Mouse (Mus musculus): ENCODE measurements at regions not wholly inside any gene's neighbourhood (a gene's known extent, or its start where the extent isn't known, plus 50 kb on each side); places are given as distances from the start of the nearest gene placed in this dataset.

GRCm38 (mm10) chr19:27554841-27555240, 125.2 kb upstream of the Pum3 start:
- ATAC-seq (ENCODE audit: low read depth), result no peak
- Histone ChIP-seq H3K4me2 (ENCODE audit: low read depth, low read length) (no peak overlapping the region), H3K9me3 (replicated peaks; ENCODE audit: control insufficient read depth, low read length) (no peaks in the 10 kb centered on the region), H3K4me1 (ENCODE audit: control insufficient read depth, low read depth, low read length) (no peaks in the 10 kb centered on the region), H3K27me3 (ENCODE audit: control insufficient read depth, insufficient read depth, low read depth, low read length) (no peaks in the 10 kb centered on the region), H3K36me3 (ENCODE audit: control insufficient read depth, insufficient read depth) (no peaks in the 10 kb centered on the region), H3K27ac (ENCODE audit: low read length) (no peak overlapping the region), H3K9ac (ENCODE audit: low read depth, low read length) (no peak overlapping the region), H3K4me3 (ENCODE audit: low read depth, low read length) (no peak overlapping the region)
- WGBS (ENCODE audit: insufficient replicate concordance), result 86% methylated on average over 4 of the region's 4 CpGs

GRCm38 (mm10) chr19:27553266-27553665, 123.6 kb upstream of the Pum3 start:
- Histone ChIP-seq H3K27me3 (ENCODE audit: control insufficient read depth, insufficient read depth, low read depth, low read length) (no peaks in the 10 kb centered on the region), H3K9me3 (replicated peaks; ENCODE audit: control insufficient read depth, low read length) (no peaks in the 10 kb centered on the region), H3K36me3 (ENCODE audit: control insufficient read depth, insufficient read depth) (no peaks in the 10 kb centered on the region), H3K4me3 (ENCODE audit: low read depth, low read length) (no peak overlapping the region), H3K4me2 (ENCODE audit: low read depth, low read length) (no peak overlapping the region), H3K9ac (ENCODE audit: low read depth, low read length) (no peak overlapping the region), H3K27ac (ENCODE audit: low read length) (no peak overlapping the region), H3K4me1 (ENCODE audit: control insufficient read depth, low read depth, low read length) (no peaks in the 10 kb centered on the region)
- 71% methylated on average over 11 of the region's 11 CpGs for WGBS (ENCODE audit: insufficient replicate concordance)
- no peak for ATAC-seq (ENCODE audit: low read depth)

GRCm38 (mm10) chr19:27537746-27538145, 108.1 kb upstream of the Pum3 start:
- ATAC-seq (ENCODE audit: low read depth), result no peak
- no peak overlapping the region for H3K9ac ChIP-seq (ENCODE audit: low read depth, low read length)
- no peaks in the 10 kb centered on the region for H3K27me3 ChIP-seq (ENCODE audit: control insufficient read depth, insufficient read depth, low read depth, low read length)
- no peak overlapping the region for H3K4me3 ChIP-seq (ENCODE audit: low read depth, low read length)
- H3K27ac ChIP-seq (ENCODE audit: low read length), result no peak overlapping the region
- H3K36me3 ChIP-seq (ENCODE audit: control insufficient read depth, insufficient read depth), result no peaks in the 10 kb centered on the region
- H3K4me2 ChIP-seq (ENCODE audit: low read depth, low read length), result no peak overlapping the region
- no peaks in the 10 kb centered on the region for H3K4me1 ChIP-seq (ENCODE audit: control insufficient read depth, low read depth, low read length)
- H3K9me3 ChIP-seq (replicated peaks; ENCODE audit: control insufficient read depth, low read length), result no peaks in the 10 kb centered on the region
- WGBS (ENCODE audit: insufficient replicate concordance), result 64% methylated on average over 3 of the region's 3 CpGs

GRCm38 (mm10) chr19:27537066-27537465, 107.4 kb upstream of the Pum3 start:
- Histone ChIP-seq H3K36me3 (ENCODE audit: control insufficient read depth, insufficient read depth) (no peaks in the 10 kb centered on the region), H3K27ac (ENCODE audit: low read length) (no peak overlapping the region), H3K4me1 (ENCODE audit: control insufficient read depth, low read depth, low read length) (no peaks in the 10 kb centered on the region), H3K27me3 (ENCODE audit: control insufficient read depth, insufficient read depth, low read depth, low read length) (no peaks in the 10 kb centered on the region), H3K9me3 (replicated peaks; ENCODE audit: control insufficient read depth, low read length) (no peaks in the 10 kb centered on the region), H3K4me3 (ENCODE audit: low read depth, low read length) (no peak overlapping the region), H3K9ac (ENCODE audit: low read depth, low read length) (no peak overlapping the region), H3K4me2 (ENCODE audit: low read depth, low read length) (no peak overlapping the region)
- 58% methylated on average over 9 of the region's 9 CpGs for WGBS (ENCODE audit: insufficient replicate concordance)
- ATAC-seq (ENCODE audit: low read depth), result no peak

- H3K27ac ChIP-seq (ENCODE audit: low read length), result no peak overlapping the region
- H3K9me3 ChIP-seq (replicated peaks; ENCODE audit: control insufficient read depth, low read length), result no peaks in the 10 kb centered on the region
- H3K4me2 ChIP-seq (ENCODE audit: low read depth, low read length), result no peak overlapping the region
- no peaks in the 10 kb centered on the region for H3K27me3 ChIP-seq (ENCODE audit: control insufficient read depth, insufficient read depth, low read depth, low read length)
- H3K36me3 ChIP-seq (ENCODE audit: control insufficient read depth, insufficient read depth), result no peaks in the 10 kb centered on the region
- no peak for ATAC-seq (ENCODE audit: low read depth)
- H3K4me3 ChIP-seq (ENCODE audit: low read depth, low read length), result no peak overlapping the region
- no peaks in the 10 kb centered on the region for H3K4me1 ChIP-seq (ENCODE audit: control insufficient read depth, low read depth, low read length)
- H3K9ac ChIP-seq (ENCODE audit: low read depth, low read length), result no peak overlapping the region
- WGBS (ENCODE audit: insufficient replicate concordance), result 59% methylated on average over 6 of the region's 6 CpGs
These were observed 98.4 kb upstream of the Pum3 start for GRCm38 (mm10) chr19:27527940-27528558.

GRCm38 (mm10) chr19:27519326-27520061, 89.9 kb upstream of the Pum3 start:
- Histone ChIP-seq H3K4me2 (ENCODE audit: low read depth, low read length) (no peak overlapping the region), H3K9me3 (replicated peaks; ENCODE audit: control insufficient read depth, low read length) (no peaks in the 10 kb centered on the region), H3K9ac (ENCODE audit: low read depth, low read length) (no peak overlapping the region), H3K27me3 (ENCODE audit: control insufficient read depth, insufficient read depth, low read depth, low read length) (no peaks in the 10 kb centered on the region), H3K4me3 (ENCODE audit: low read depth, low read length) (no peak overlapping the region), H3K27ac (ENCODE audit: low read length) (no peak overlapping the region), H3K36me3 (ENCODE audit: control insufficient read depth, insufficient read depth) (no peaks in the 10 kb centered on the region), H3K4me1 (ENCODE audit: control insufficient read depth, low read depth, low read length) (no peaks in the 10 kb centered on the region)
- no peak for ATAC-seq (ENCODE audit: low read depth)
- WGBS (ENCODE audit: insufficient replicate concordance), result 56% methylated on average over 5 of the region's 5 CpGs

- H3K4me2 ChIP-seq (ENCODE audit: low read depth, low read length), result no peak overlapping the region
- no peak overlapping the region for H3K9ac ChIP-seq (ENCODE audit: low read depth, low read length)
- H3K27me3 ChIP-seq (ENCODE audit: control insufficient read depth, insufficient read depth, low read depth, low read length), result no peaks in the 10 kb centered on the region
- no peak for ATAC-seq (ENCODE audit: low read depth)
- 59% methylated on average over 3 of the region's 3 CpGs for WGBS (ENCODE audit: insufficient replicate concordance)
- no peaks in the 10 kb centered on the region for H3K9me3 ChIP-seq (replicated peaks; ENCODE audit: control insufficient read depth, low read length)
- H3K27ac ChIP-seq (ENCODE audit: low read length), result no peak overlapping the region
- H3K4me3 ChIP-seq (ENCODE audit: low read depth, low read length), result no peak overlapping the region
- no peaks in the 10 kb centered on the region for H3K36me3 ChIP-seq (ENCODE audit: control insufficient read depth, insufficient read depth)
- no peaks in the 10 kb centered on the region for H3K4me1 ChIP-seq (ENCODE audit: control insufficient read depth, low read depth, low read length)
These were observed 84.6 kb upstream of the Pum3 start for GRCm38 (mm10) chr19:27514267-27514666.

GRCm38 (mm10) chr19:27513535-27513934, 83.9 kb upstream of the Pum3 start:
- no peaks in the 10 kb centered on the region for H3K27me3 ChIP-seq (ENCODE audit: control insufficient read depth, insufficient read depth, low read depth, low read length)
- H3K4me3 ChIP-seq (ENCODE audit: low read depth, low read length), result no peak overlapping the region
- H3K4me1 ChIP-seq (ENCODE audit: control insufficient read depth, low read depth, low read length), result no peaks in the 10 kb centered on the region
- H3K27ac ChIP-seq (ENCODE audit: low read length), result no peak overlapping the region
- no peaks in the 10 kb centered on the region for H3K36me3 ChIP-seq (ENCODE audit: control insufficient read depth, insufficient read depth)
- ATAC-seq (ENCODE audit: low read depth), result no peak
- H3K9me3 ChIP-seq (replicated peaks; ENCODE audit: control insufficient read depth, low read length), result no peaks in the 10 kb centered on the region
- WGBS (ENCODE audit: insufficient replicate concordance), result 31% methylated on average over 1 of the region's 1 CpGs
- no peak overlapping the region for H3K4me2 ChIP-seq (ENCODE audit: low read depth, low read length)
- H3K9ac ChIP-seq (ENCODE audit: low read depth, low read length), result no peak overlapping the region

GRCm38 (mm10) chr19:27511340-27511739, 81.7 kb upstream of the Pum3 start:
- Histone ChIP-seq H3K36me3 (ENCODE audit: control insufficient read depth, insufficient read depth) (no peaks in the 10 kb centered on the region), H3K27me3 (ENCODE audit: control insufficient read depth, insufficient read depth, low read depth, low read length) (no peaks in the 10 kb centered on the region), H3K4me2 (ENCODE audit: low read depth, low read length) (no peak overlapping the region), H3K27ac (ENCODE audit: low read length) (no peak overlapping the region), H3K9ac (ENCODE audit: low read depth, low read length) (no peak overlapping the region), H3K9me3 (replicated peaks; ENCODE audit: control insufficient read depth, low read length) (no peaks in the 10 kb centered on the region), H3K4me1 (ENCODE audit: control insufficient read depth, low read depth, low read length) (no peaks in the 10 kb centered on the region), H3K4me3 (ENCODE audit: low read depth, low read length) (no peak overlapping the region)
- ATAC-seq (ENCODE audit: low read depth), result no peak
- 39% methylated on average over 6 of the region's 6 CpGs for WGBS (ENCODE audit: insufficient replicate concordance)
